Mouse (Mus musculus) gastrocnemius, postnatal 4 days (tissue): ENCODE measurements around the gene Axin2. TPM values are rescaled to one million over a fixed set of nuclear protein-coding genes. Genes with fewer than 3 reads are reported as not detected.

ENCODE experiments used
- DNase-seq, 2 experiments: peaks; one replicate each; pipeline ENCODE4 v3.0.0; 2021 to 2022; ENCODE audit warnings: low spot score in 2 of 2, mixed read lengths in 2 of 2
- total RNA-seq, 2 experiments: library from RNA; stranded (reverse); gene quantifications; 2 replicates each; pipeline ENCODE4 v1.2.3; 2021

Axin2 gene
- total RNA-seq, 2 experiments from 2014 or later, result 24.5 to 26.8 TPM

DNA sequence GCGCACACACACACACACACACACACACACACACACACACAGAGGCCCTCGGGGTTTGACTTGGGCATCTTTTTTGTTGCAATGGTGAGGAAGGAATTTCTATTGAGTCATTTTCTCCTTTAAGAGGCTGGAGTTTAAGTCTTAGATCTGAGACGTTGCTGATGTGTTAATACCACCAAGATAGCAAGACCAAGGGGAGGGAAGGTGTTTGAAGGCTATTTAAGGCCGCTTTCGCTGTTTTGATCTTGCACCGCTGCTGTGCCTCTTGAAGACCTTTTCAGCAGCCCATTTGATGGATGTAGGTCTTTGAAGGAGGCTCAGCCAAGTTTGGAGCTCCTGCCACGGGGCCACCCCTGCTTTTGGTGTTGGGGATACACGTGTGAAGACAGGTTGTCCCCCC lies 7.9 kb downstream of the Axin2 start:
- DNase-seq, result no peak

DNA sequence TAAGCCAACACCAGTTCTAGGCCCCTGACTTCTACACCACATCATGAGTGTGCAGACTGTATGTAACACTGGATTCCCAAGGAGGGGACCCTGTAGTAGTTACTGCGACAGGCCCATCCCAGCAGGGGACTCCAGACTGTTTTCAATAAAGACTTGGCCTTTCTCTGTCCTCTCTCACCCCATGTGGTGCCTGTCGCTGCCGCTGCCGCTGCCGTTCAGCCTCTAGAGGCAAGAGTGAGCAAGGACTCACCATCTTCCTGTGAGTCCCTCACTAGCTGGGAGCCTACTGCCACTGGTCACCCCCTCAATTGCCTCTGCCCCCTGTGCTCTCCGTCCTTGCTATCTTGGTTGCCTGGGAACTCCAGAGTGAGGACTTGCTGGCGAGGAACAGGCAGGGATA lies 8.6 kb downstream of the Axin2 start:
- DNase-seq, result no peak

DNA sequence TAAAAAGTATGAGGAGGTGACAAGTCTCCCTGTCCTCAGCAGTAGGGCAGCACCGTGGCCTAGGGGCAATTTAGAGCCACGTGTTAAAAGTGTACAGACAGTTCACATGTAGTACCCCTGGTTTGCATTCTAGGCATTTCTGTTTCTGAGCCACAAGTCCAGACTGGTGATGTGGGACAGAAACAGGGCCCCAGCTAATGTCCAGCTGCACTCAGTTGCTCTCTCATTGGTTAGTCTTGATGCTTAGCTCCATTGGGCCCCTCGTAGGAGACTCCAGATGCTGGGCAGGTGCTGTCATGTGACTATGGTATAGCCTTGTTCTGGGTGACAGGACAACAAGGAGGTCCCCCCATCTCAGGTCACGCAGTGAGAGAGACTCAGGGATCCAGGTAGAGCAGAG lies 9.0 kb downstream of the Axin2 start:
- DNase-seq, result no peak

DNA sequence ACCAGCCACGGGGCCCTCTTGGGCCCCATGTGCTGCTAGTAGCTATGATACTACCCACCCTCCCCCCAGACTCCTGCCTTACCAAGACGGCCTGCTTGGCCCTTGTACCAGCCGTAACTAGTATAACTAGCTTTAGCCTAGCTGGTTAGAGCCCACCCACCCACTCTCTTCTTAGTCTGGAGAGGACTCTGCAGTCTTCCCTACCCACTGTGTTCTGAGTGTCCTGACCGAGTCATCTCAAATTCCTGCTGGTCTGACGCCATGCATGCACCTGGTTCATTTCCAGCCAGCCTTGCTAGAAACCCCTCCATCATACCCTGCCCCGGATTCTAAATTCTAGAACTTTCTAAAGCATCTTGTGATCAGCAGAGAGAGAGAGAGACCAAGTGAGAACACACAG lies 9.6 kb downstream of the Axin2 start:
- no peak for DNase-seq

DNA sequence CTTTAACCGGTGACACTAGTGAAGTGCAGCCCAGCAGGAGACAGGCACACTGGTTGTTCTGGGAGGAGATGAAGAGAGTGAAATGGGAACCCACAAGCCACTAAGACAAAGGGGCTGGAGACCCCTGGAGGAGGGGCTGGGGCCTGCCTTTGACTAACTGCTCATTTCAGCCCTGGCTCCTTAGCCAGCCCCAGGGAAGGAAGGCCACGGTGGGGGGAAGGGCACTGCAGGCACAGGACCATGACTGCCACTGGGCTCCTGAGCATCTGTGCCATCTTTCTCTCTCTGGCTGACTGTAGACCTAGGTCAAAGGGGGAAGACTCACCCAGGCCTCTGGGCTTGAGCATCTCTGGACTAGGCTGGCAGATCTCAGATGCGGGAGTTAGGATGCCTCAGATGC lies 10.5 kb downstream of the Axin2 start:
- no peak for DNase-seq

DNA sequence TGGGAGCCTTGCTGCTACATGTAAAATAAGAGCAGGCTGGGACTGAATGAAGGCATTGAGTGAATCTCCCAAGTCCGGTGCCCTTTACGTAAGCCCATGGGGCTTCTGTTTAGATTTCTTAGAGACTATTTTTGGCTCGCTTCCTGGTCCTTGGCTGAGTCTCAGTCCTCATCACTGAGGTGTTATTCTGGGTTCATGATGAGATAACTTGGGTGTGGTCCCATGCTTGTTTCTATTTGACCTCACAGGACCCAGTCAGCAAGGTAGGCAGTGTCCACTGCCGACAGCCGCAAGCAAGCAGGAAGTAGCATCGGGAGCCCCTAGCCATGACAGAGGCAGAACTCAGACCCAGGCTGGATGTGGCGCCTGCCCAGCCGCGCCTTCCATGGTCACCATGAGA lies 13.7 kb downstream of the Axin2 start:
- DNase-seq, result no peak

DNA sequence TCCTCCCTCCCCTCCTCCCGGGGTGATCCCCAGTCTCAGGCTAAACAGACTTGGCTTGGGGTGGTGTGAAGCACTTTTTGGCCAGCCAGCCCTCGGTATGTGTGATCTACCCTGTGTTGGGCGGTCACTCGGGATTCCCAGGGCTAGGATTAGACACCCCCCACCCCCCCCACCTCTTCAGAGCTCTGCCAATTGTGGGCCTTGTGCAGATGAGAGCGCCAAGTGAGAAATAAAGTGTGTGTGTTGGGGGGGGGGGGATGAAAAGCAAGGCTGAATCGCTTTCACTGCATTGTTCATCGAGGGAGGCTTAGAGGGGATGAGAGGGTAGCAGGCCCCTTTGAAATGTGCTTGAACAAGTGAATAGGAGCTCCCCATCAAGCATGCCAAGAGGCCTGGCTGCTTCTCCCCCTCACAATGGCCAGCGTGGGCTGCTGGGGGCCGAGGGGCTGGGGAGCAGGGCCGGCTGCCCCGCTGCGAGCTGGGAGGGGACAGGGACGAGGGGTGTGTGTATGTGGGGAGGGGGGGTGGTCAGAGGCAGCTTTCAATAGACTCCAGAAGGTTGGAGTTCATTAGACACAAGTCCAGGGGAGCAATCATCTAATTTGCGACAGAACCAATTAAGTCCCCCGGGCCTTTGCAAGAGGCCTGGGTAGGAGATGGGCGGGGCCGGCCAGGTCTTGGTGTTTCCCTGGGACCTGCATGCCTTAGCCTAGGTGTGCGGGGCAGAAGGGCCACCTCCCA lies 15.1 kb downstream of the Axin2 start:
- DNase-seq, result no peak

DNA sequence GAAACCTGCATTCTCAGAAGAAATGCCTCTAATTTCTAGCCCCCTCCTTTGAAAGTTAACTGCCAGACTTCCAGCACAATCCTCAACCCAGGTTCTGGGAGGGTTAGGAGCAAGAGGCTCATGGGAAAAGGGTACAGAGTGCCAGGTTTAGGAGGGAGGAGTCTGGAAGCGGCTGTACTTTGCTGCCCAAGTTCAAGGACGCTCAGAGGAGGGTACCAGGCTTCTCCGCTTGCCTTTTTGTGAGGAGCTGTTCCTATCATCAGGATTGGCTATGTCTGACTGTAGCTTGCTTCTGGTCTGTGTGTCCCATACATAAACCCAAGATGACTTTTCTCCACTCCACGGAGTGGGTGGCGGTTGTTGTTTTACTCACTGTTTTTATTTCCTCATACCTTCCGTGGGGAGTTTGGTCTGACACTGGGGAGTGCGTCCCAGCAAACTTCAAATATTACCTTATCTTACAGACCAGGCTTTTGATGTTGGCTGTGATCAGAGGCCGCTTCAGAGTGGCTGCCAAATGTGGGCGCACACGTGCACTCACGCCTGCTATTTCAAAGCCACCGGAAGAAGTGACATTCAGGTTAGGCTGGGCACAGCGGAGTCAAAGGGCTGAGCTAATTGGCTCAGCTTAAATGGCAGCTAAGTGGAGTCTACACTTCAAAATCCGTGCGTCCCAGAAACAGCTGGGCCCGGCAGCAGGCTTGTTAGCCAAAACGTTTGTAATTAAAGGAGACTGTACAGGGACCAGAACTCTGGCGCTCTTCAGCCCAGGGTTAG lies 16.1 kb downstream of the Axin2 start:
- peak in 1 of 2 experiments; percentile 45 for DNase-seq

DNA sequence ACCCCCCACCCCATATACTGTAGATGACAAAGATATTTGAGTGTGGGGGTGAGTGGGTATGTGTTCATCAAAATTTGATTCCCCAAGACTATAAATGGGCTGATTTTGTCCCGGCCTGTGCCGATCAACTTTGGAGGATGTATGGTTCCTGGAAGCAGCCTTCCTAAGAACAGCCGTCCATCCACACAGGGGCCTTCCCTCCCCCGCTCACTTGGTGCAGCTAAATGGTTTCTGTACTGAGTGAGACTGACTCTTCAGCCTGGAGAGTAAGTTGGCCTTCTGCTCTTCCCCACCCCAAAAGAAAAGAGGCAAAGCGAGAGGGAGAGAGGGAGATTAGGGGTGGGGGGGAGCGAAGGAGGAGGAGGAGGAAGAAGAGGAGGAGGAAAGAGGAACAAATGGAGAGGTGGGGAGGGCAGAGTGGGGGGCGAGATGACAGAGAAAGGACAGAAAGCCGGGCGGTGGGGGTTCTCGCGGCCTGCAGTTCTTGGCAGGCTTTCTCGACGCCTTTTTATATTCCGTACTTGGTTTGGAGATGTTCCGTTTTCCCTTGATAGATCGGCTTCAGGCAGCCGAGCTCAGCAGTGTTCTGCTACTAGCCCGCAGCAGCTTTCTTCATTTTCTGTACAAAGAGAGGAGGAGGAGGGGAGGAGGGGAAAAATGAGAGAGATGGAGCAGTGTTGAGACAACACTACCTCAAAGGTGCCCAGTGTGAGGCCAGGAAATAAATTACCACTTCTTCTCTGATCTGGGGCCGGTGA lies 20.7 kb downstream of the Axin2 start:
- DNase-seq, result no peak

DNA sequence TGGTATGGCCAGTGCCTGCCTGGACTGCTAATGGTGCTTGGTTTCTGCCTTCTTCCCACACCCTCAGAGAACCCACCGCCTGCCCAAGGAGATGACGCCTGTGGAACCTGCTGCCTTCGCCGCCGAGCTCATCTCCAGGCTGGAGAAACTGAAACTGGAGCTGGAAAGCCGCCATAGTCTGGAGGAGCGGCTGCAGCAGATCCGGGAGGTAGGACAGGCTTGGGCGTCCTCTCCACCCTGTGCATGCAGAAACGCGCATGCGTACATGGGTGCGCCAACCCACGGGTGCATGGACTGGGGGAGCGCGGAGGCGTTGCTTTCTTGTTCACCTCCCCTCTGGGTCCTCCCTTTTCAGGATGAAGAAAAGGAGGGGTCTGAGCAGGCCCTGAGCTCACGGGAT lies 21.7 kb downstream of the Axin2 start:
- no peak for DNase-seq

DNA sequence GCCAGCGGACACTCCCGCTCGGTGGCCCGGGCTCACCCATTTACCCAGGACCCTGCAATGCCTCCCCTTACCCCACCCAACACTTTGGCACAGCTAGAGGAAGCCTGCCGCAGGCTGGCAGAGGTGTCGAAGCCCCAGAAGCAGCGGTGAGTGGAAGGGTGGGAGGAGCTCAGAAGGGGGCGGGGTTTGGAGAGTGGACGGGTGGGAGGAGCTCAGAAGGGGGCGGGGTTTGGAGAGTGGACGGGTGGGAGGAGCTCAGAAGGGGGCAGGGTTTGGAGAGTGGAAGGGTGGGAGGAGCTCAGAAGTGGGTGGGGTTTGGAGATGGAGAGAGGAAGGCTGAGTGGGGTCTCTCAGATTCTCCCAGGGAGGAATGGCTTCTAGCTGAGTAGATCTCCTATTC lies 23.6 kb downstream of the Axin2 start:
- DNase-seq, result no peak

DNA sequence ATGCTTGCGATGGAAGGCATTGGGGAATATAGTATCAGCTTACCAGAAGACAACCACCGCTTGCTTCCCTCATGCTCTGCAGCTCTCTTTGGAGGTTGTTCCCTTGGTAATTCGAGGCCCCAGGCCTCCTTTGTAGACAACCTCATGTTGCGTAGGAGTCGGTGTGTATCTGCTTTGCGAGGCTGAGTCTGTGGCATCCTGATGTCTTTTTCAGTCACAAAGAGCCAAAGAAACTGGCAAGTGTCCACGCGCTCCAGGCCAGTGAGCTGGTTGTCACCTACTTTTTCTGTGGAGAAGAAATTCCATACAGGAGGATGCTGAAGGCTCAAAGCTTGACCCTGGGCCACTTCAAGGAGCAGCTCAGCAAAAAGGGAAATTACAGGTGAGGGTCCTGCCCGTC lies 25.5 kb downstream of the Axin2 start:
- no peak for DNase-seq

DNA sequence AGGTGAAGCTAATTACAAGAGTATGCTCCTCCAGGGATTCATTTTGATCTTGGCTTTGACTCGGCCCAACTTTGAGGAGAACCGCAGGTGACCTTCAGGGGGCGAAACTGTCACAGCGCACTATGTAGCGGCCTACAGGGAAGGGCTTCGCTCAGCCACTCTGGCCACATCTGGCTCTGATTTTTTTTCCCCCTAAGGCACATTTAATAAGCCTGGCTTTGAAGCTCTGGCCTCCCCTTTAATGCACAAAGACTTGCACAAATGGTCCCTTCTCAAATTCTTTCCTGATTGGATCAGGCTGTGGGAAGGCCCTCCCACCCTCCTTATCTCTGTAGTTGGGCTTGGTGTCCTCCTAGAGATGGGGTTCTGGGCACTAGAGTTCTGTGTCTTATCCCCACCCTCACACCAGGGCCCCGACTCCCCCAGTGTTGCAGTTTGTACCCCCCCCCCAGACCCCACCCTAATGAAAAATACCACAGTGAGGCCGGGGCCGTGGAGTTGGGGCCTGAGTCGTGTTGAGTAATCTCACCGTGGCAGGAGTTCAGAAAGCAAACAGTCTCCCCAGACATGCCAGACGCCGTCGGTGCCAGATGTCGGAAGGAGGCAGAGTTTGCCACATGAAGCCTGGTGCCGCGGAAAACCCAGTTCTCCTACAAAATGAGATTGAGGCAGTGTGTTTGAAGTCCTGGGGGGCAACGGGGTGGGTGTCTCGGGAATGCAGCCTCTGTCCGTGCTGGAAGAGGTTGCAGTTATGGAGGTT lies 27.5 kb downstream of the Axin2 start:
- no peak for DNase-seq

DNA sequence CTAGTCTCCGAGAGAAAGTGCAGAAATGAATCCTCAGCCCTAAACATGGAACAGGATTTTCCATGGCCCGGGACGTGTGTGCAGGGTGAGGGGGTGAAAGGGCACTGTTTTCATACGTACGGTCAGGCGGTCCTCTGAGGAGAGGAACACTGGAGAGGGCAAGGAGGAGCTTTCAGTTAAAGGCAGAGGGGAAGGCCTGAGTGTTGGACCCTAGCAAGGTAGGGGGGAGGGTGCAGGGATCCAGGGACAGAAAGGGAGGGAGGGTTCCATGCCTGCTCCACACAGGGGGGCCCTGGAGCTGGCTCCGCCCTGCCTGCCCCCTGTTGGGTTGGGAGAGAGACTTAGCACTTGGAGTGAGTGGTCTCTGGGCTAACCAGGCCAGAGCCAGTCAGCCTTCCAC lies 28.4 kb downstream of the Axin2 start:
- DNase-seq, result no peak

DNA sequence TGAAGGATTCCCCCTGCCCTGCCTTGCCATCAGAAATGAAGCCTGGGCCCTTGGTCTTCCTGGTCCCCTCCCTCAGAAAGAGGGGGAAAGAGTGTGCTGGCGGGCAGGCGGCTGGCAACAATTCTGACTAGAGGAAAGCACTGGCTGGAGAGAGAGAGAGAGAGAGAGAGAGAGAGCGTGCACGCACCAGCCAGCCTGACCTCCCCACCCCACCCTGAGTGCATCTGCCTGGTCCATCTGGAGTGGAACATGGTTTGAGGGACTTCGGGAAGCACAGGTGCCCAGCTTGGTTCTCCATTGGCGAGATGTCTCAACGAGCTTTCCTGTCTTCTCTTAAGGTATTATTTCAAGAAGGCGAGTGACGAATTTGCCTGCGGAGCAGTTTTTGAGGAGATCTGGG lies 28.8 kb downstream of the Axin2 start:
- no peak for DNase-seq

DNA sequence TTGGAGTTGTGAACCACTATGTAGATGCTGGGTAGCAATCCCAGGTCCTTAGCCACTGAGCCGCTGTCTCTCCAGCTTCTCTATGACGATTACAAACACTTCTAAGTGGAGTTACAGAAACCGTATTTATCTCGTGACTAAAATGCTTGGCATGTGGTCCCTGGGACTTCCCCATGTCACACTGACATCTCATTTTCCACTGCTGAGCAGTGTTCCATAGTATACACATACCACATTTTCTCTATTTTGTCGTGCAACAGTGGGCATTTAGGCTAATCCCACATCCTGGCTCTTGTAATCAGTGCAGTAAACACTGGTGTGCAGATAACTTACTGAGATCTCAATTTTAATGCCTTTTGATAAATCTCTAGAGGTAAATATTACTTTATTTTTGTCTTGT lies 32.2 kb downstream of the Axin2 start:
- DNase-seq, result no peak

DNA sequence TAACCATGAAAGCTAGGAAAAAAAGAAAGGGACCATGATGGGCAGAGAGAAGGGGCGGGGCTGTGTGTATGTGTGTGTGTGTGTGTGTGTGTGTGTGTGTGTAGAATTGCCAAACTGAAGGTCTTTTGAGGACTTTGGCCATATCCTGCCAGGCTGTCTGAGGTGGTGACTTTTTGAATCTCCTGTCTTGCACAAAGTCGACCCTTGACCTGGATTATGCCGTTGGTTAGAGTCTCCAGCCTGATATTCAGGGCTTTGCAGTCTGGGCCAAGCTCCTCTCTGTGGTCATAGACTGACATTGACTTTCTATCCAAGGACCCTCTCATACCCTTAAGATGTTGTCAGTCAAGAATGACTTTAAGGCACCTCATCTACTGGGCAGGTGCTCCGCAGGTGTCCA lies 35.8 kb downstream of the Axin2 start:
- DNase-seq, result no peak

DNA sequence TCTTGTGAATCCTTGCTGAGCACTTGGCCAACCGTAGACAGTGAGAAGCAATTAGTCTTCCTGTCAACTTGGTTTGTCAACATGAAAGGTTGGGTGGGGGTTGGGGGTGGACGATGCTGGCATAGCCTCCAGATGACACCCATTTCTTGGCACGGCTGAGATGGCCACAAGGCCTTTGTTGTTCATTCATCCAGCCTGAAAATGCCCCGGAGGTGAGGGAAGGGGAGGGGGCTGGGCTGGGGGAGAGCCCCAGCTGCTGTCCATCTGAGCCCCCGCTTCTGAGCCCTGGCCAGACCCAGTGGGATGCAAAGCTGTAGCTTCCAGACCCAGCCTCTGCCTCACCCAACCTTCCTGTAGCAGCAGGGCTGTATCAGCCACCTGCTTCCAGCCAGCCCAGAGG lies 38.2 kb downstream of the Axin2 start:
- DNase-seq, result no peak

DNA sequence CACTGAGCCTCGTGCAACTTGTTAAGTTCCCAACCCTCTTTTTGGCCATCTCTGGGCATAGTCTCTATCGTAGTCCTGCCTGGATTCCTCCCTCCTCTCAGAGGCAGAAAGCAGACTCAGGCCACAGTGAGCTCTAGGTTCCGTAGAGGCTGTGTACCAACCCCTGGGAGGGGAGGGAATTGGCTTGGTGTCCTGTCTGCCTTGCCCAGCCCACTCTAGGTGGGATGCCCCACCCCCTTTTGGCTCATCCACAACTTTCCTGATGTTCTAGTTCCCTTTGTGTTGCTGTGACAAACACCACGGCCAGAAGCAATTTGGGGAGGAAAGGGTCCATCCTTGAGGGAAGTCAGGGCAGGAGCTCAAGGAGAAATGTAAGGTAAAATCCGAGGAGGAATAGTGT lies 39.0 kb downstream of the Axin2 start:
- DNase-seq, result no peak

DNA sequence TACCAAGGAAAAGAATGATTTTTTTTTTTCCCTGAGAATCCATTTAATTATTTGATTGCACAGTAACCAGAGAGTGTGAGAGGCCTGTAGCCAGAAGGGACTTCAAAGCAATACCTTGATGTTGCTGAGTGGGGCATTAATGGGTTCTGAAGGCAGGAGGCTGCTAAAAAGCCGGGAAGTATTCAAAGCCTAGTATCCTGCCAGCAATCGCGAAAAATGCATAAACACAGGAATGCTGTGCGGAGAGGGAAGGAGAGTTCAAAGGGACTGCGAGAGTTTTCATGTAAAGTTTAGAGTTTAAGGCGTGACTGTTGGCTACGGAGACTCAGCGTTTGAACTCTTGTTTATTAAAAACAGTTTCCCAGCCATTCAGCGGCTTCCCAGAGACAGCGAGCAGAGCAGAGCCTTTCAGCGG lies 41.5 kb downstream of the Axin2 start:
- DNase-seq, result no peak

DNA sequence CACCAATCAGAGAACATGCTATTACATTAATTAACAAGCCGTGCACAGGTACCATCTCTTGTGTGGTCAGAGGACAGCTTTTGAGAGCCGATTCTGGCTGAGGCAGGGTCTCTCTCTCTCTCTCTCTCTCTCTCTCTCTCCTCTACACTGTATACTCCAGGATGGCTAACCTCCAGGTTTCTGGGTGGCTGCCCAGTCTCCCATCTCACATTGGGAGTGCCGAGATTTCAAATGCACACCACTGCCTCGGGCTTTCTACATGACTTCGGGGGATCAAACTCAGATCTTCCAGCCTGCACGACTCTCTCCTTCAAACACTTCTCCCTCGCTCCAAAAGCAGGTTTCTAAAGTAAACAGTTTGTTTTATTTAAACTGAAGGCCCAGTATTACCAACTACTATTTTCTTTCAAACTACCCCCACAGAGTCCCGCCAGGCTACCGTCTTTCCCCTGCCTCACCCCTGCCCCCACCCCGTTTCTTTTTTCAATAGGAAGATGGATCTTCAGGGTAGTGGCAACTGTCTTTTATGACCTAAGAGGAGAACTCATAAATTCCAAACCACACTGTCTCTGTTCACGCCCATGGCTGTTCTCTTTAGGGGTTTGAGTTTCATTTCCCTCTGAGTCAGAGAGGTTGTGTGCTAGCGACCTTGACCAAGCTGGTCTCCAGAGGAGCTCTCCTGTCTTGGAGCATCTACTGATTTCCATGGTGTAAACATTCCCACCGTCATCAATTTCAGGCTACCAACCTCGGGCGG lies 43.5 kb downstream of the Axin2 start:
- DNase-seq, result no peak
